Mouse (Mus musculus) fibroblast of lung, adult 2 months (primary cell): Measurements from ENCODE around the gene Sf1.

Experiments
- DNase-seq: peaks from one replicate; pipeline ENCODE4 v3.0.0-alpha.2; 2011; ENCODE audit warnings: low read depth

The Sf1 gene

GRCm38 (mm10) chr19:6341453-6342077 lies 21.9 kb upstream of the Sf1 start:
- no peak for DNase-seq

GRCm38 (mm10) chr19:6342276-6342933 lies 21.1 kb upstream of the Sf1 start:
- DNase-seq: no peak

GRCm38 (mm10) chr19:6343066-6343925 lies 20.2 kb upstream of the Sf1 start:
- DNase-seq: no peak

GRCm38 (mm10) chr19:6343996-6344395 lies 19.5 kb upstream of the Sf1 start:
- no peak for DNase-seq

GRCm38 (mm10) chr19:6346023-6346422 lies 17.5 kb upstream of the Sf1 start:
- DNase-seq: no peak

GRCm38 (mm10) chr19:6346661-6347060 lies 16.8 kb upstream of the Sf1 start:
- DNase-seq: no peak

GRCm38 (mm10) chr19:6347615-6348014 lies 15.9 kb upstream of the Sf1 start:
- DNase-seq: no peak

GRCm38 (mm10) chr19:6348717-6349116 lies 14.8 kb upstream of the Sf1 start:
- DNase-seq: no peak

GRCm38 (mm10) chr19:6349215-6349983 lies 14.1 kb upstream of the Sf1 start:
- DNase-seq: no peak

- no peak for DNase-seq
Measured at GRCm38 (mm10) chr19:6351431-6352106, 11.9 kb upstream of the Sf1 start.

- DNase-seq: no peak
Measured at GRCm38 (mm10) chr19:6352107-6352505, 11.4 kb upstream of the Sf1 start.

- DNase-seq: no peak
Measured at GRCm38 (mm10) chr19:6354030-6354429, 9.5 kb upstream of the Sf1 start.

- DNase-seq: no peak
Measured at GRCm38 (mm10) chr19:6361291-6361690, 2.2 kb upstream of the Sf1 start.

GRCm38 (mm10) chr19:6363091-6363410 lies 439 bp upstream of the Sf1 start:
- no peak for DNase-seq

- DNase-seq: peak; percentile 47
Measured at GRCm38 (mm10) chr19:6364317-6364725, 831 bp downstream of the Sf1 start.

- no peak for DNase-seq
Measured at GRCm38 (mm10) chr19:6364842-6365241, 1.4 kb downstream of the Sf1 start.

GRCm38 (mm10) chr19:6370175-6370574 lies 6.7 kb downstream of the Sf1 start:
- DNase-seq: no peak

GRCm38 (mm10) chr19:6372433-6372832 lies 8.9 kb downstream of the Sf1 start:
- no peak for DNase-seq

- DNase-seq: no peak
Measured at GRCm38 (mm10) chr19:6373539-6374400, 10.3 kb downstream of the Sf1 start.

- no peak for DNase-seq
Measured at GRCm38 (mm10) chr19:6374571-6374970, 11.1 kb downstream of the Sf1 start.
